Mouse (Mus musculus) bone marrow, adult 2 months (tissue): Measurements from ENCODE around the gene Prdm13.

Experiments
- CTCF ChIP-seq: fragments of 200-500 bp; IDR thresholded peaks from 2 replicates; pipeline ENCODE4 v1.5.1; 2011; ENCODE audit warnings: low read length, control low read depth; ENCODE audit not compliant: control insufficient read depth, insufficient read depth
- POLR2A ChIP-seq: fragments of 200-500 bp; IDR thresholded peaks from 2 replicates; pipeline ENCODE4 v1.6.1; 2011; ENCODE audit warnings: low read depth, mild to moderate bottlenecking, control low read depth, low read length, borderline replicate concordance; ENCODE audit not compliant: control insufficient read depth

DNA sequence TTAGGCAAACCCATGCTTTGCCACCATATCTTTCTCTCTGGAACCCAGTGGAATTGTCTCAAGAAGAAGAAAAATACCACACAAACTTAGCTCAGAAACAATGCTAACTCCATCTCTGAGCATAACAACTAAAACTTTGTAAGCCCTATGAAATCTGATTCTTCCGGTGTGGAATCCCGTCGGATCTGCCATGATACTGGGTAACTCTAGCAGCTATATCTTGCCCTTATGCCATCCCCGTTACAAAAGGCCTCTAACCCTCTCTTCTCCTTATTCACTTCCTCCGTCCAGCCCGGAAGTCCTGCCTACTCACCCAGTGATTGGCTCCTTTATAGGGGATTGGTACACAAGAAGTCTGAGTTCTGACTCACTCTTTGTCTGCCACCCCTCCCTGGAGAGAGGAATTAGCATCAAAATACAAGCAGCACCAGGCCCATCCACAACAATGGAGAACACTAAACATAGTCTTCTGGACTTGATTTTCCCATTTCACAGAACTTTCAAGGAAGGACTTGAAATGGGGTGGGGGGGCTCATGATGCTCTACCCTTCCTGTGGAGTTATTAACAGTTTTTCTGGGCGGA is 37.1 kb upstream of the Prdm13 start:
- no peak for TF ChIP-seq CTCF
- TF ChIP-seq POLR2A: no peak
